Mouse (Mus musculus) large intestine, adult 2 months (tissue): ENCODE measurements around the gene Ciapin1. TPM values are rescaled to one million over a fixed set of nuclear protein-coding genes. Genes with fewer than 3 reads are reported as not detected.

Experiments
- DNase-seq: peaks from one replicate; pipeline ENCODE4 v3.0.0-alpha.2; 2012; ENCODE audit warnings: low read depth, low spot score
- WGBS: fragments of 180-500 bp; shearing (Covaris S2); methylation state at CpG from one replicate; pipeline ENCODE4 v1.1.7; 2018; 5-methylcytosine and 5-hydroxymethylcytosine counted together
- polyA plus RNA-seq: library from polyadenylated mRNA; depleted of rRNA; stranded (reverse); fragments of >200 nt; gene quantifications from 2 replicates; pipeline ENCODE4 v1.2.3, GENCODE M21; 2012

Gene Ciapin1
- polyA plus RNA-seq, 1 experiment, result 44.8 TPM

- peak; percentile 81 for DNase-seq
- 31% methylated on average over 6 of the region's 6 CpGs for WGBS
These were observed 25.5 kb downstream of the Ciapin1 start for GRCm38 (mm10) chr8:94812645-94813098.

- no peak for DNase-seq
- 77% methylated on average over 6 of the region's 6 CpGs for WGBS
These were observed 26.5 kb downstream of the Ciapin1 start for GRCm38 (mm10) chr8:94811654-94812053.

GRCm38 (mm10) chr8:94810855-94811254, 27.3 kb downstream of the Ciapin1 start:
- no peak for DNase-seq
- WGBS, result 60% methylated on average over 5 of the region's 5 CpGs

DNA sequence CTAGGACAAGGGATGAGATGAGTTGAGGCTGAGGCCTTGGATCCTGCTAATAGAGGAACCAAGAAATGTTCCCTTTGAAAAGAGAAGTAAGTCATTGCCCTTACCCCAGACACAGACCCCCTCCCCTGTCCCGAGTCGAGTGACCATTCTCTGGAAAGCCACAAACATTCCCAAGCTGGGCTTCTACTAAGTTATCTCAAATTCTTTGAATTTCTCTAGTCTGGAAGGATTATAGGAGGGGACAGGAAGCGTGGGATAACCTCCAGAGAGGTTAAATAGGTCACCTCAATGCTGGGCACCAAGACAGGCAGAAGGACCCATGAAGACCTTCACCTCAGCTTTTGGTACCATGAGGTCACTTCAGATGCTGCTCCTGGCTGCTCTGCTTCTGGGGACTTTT, 28.0 kb downstream of the Ciapin1 start, which contains the start of gene Ccl17:
Gene Ccl17, plus strand, starts transcription at position 301 of the 400 bp plus-strand sequence.
- 76% methylated on average over 3 of the region's 3 CpGs for WGBS
- DNase-seq, result no peak

DNA sequence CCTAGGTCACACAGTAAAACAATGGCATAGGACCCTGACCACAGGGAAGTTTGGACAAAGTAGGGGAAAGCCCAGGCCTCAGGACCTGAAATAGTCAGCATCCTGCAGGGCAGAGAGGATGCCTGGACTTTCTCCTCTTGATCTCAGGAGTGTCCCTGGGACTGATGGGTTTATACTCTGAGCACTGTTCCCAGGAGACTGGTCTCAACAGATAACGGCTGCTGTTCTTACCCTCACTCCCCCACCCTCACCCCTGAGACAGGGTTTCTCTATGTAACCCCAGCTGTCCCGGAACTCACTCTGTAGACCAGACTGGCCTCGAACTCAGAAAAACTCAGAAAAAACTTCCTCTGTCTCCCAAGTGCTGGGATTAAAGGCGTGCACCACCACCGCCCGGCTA, 29.8 kb downstream of the Ciapin1 start:
- WGBS, result 86% methylated on average over 6 of the region's 6 CpGs
- DNase-seq, result no peak

GRCm38 (mm10) chr8:94807506-94807905, 30.7 kb downstream of the Ciapin1 start:
- WGBS, result 65% methylated on average over 7 of the region's 7 CpGs
- DNase-seq, result no peak

- WGBS, result 68% methylated on average over 4 of the region's 4 CpGs
- no peak for DNase-seq
These were observed 32.3 kb downstream of the Ciapin1 start for GRCm38 (mm10) chr8:94805811-94806210.

- DNase-seq, result no peak
- WGBS, result 52% methylated on average over 10 of the region's 10 CpGs
These were observed 33.4 kb downstream of the Ciapin1 start for GRCm38 (mm10) chr8:94804546-94805340.

GRCm38 (mm10) chr8:94803551-94803950, 34.6 kb downstream of the Ciapin1 start:
- DNase-seq, result no peak
- 71% methylated on average over 6 of the region's 6 CpGs for WGBS

DNA sequence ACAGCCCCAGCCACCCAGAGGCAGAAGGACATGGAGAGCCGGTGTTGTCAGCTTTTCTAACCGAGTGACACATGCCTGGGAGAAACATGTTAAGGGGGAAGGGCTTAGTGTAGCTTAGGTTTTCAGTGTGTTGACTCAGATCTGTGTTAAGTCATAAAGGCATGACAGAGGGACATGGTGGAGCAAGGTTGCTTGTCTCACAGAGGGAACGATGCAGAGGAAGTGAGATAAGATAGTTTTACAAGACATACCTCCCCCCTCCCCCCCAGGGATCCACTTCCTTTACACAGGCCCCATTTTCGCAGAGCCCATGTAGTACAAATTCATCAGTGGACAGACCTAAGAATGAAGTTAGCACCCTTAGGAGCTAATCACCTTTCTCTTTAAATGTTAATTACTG, 35.8 kb downstream of the Ciapin1 start:
- WGBS, result 40% methylated on average over 4 of the region's 4 CpGs
- no peak for DNase-seq

GRCm38 (mm10) chr8:94801293-94802095, 36.7 kb downstream of the Ciapin1 start:
- WGBS, result 36% methylated on average over 14 of the region's 14 CpGs
- no peak for DNase-seq

- 47% methylated on average over 7 of the region's 7 CpGs for WGBS
- DNase-seq, result no peak
These were observed 37.7 kb downstream of the Ciapin1 start for GRCm38 (mm10) chr8:94800278-94800968.

DNA sequence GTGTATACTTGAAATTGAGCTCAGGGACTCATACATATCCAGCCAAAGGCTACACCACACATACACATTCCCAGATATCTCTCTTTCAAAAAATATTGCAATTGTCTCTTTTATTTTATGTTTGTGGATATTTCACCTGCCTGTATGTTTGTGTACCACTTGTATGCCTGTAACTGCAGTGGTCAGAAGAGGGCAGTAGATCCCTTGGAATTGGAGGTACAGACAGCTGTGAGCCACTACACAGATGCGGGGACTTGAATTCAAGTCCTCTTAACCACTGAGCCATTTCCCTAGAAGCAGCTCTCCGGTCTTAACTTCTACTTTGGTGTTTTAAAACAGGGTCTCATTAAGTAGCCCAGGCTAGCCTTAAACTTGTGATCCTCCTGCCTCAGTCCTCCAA, 43.4 kb downstream of the Ciapin1 start:
- no peak for DNase-seq
- 99% methylated on average over 2 of the region's 2 CpGs for WGBS

DNA sequence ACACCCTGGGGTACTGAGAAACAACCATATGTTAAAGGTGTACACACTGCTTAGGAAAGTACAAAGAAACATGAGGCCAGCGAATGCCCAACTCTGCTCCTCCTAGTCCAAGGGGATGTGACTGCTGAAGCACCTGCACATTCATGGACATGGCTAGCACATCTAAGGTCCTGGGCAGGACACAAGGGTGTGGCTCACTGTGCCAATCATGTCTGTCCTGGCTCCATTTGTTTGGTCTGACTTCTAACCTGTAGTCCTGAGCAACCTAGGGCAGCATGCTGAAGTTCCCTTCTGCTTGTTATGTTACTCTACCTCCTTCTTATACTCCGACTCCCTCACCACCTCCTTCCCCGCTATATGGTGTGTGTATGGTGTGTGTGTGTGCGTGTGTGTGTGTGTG, 43.8 kb downstream of the Ciapin1 start:
- DNase-seq, result no peak
- WGBS, result 91% methylated on average over 4 of the region's 4 CpGs

- DNase-seq, result no peak
- WGBS, result 77% methylated on average over 10 of the region's 10 CpGs
These were observed 48.8 kb downstream of the Ciapin1 start for GRCm38 (mm10) chr8:94789256-94789955.

GRCm38 (mm10) chr8:94787524-94788501, 50.3 kb downstream of the Ciapin1 start:
- no peak for DNase-seq
- WGBS, result 18% methylated on average over 15 of the region's 15 CpGs

- WGBS, result 63% methylated on average over 6 of the region's 6 CpGs
- DNase-seq, result no peak
These were observed 52.1 kb downstream of the Ciapin1 start for GRCm38 (mm10) chr8:94785995-94786595.
